Mouse (Mus musculus) neutrophil, adult 5-6 weeks (primary cell): ENCODE measurements at regions not wholly inside any gene's neighbourhood (a gene's known extent, or its start where the extent isn't known, plus 50 kb on each side); places are given as distances from the start of the nearest gene placed in this dataset.

ENCODE experiments used
- ATAC-seq: fragments of 151-379, 151-347 bp; 2 replicates; pipeline ENCODE4 v1.8.0; 2017; ENCODE audit warnings: mild to moderate bottlenecking, moderate TSS enrichment; ENCODE audit not compliant: insufficient number of reproducible peaks, poor library complexity, low FRiP score, severe bottlenecking; ENCODE audit errors: extremely low read depth

DNA sequence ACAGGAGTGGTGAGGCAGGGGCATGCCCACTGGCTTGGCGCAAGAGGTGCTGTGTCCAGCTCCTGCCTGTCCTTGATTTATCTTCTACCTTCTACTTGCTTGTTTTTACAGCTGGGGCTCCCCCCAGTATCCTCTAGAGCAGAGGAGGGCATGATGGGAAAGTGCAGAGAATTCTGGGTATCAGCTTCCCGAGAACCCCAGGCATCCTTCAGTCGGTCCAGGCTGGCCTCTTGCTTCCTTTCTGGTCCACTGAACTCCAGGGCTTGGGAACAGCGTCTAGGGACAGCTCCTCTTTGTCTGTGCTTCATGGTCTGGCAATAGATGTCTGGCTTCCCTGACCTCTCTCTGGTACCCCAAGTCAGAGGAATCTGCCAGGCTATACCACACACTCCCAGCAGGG lies 247.9 kb downstream of the Tle3 start:
- ATAC-seq: no peak

DNA sequence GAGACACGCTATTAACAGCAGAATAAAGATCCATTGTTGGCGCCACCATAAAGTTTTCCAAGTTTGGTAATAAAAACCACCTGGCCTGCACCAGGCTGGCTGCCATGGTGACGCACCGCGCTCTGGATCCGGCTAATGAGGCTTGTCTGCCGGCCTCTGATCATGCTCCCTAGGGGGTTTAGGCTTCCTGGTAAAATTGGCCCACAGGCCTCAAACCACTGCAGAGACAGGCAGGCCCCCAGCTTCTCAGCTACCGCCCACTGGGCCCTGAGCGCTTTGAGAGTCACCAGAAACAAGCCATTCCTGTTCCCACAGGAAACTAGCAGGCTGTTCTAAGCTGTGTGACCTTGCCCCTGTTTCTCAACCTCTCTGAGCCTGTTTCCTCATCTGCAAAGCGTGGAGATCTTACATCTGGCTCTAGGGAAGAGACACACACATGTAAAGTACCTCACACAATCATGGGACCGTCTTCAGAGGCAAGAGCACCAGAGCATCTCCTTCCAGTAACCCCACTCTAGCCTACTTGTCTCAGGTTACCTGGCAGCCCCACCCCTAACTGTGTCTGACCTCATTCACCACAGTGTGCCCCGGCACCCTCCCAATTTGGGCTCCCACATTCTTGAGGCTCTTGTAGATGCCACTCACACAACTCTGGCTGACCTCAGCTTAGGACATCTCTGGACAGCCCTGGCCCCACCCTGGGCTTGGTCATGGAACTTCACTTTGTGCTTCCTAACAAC lies 246.5 kb downstream of the Tle3 start:
- no peak for ATAC-seq

DNA sequence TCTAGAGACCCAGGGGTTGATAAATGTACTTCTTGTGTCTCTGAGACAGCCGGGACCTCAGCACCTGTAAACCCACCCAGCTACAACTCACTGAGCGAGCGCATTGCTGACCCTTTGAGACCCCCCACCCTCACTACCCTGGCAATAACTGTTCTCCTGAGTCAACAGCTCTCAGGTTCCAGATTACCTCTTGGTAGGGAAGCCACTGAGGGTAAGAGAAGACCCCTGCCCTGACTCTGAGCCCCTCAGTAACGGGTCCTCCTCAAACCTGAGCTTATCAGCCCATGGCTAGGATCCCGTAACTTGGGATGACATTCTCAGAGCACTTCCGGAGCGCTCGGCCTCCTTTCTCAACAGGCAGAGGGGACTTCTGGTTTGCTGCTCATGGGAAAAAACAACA lies 245.8 kb downstream of the Tle3 start:
- no peak for ATAC-seq

DNA sequence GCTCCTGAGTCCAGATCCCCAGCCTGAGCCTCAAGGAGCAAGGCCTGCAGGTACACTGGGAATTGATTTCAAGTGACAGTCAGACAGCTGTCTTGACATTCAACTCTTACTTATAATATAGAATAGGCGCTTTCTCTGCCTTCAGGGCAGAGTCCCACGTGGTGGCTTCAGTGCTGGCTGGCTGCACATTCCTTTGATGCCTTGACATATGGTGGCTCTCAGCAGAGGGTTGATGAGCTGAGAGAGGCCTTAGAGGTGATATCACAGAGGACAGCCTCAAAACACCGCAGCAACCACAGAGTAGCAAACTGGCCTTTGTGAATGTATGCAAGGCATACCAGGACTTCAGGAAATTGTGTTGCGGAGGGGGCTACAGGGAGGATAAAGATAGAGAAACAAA lies 243.4 kb downstream of the Tle3 start:
- no peak for ATAC-seq

DNA sequence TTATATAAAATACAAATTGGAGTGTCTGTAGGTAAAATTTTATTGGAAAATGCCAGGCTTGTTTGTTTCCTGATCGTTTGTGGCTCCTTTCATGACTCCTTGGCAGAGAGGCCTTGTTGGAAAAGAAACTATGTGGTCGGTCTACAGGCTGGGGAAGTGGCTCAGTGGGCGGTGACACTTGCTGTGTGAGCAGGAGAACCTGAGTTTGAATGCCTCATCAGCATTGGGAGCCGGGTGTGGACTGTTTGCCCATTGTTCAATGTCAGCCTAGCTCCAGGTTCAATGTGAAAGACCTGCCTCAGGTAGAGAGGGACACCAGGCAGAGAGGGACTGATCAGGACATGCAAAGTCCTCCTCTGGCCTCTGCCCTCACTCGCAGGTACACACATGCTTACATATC lies 235.4 kb downstream of the Tle3 start:
- no peak for ATAC-seq

DNA sequence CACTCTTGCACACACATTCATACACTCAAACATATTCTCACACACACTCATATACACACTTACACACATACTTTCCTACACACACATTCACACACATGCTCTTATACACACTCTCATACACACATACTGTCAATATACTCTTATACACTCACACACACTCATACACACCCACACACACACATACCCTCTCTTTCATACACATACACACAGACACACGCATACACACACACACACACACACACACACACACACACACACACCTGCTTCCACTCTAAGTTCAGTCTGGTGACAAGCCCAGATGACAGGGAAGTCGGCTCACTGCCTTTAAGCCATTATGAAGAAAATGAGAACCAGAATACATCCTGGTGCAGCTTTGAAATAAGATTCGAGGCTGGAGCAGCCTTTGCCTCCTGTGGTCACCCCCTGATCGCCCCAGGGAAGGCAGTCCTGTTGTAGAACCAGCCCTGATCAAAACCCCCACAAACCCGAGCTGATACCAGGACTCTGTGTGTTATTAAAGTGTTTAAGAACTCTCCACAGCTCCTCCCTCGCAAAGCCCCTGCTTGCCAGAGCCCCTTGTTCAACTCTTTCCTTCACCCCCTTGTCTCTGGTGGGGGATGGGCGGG lies 230.3 kb downstream of the Tle3 start:
- ATAC-seq: no peak

DNA sequence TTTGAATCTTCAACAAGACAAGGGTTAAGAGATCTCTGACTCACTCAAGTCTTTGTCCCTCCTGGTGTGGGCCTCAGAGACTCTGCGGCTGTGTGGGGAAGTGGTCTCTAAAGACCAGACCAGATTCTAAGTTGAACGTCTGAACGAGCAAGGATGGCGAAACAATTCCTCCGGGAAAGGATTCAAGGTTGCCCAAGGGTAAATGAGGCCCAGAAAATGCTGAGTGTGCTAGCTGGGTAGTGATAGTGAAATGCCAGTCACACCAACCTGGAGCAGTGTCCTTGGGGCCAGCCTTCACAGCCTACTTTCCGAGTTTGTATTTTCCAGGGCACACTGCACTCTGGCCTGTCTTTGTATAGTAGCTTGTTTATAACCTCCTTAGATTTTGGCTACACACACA lies 229.7 kb downstream of the Tle3 start:
- no peak for ATAC-seq

DNA sequence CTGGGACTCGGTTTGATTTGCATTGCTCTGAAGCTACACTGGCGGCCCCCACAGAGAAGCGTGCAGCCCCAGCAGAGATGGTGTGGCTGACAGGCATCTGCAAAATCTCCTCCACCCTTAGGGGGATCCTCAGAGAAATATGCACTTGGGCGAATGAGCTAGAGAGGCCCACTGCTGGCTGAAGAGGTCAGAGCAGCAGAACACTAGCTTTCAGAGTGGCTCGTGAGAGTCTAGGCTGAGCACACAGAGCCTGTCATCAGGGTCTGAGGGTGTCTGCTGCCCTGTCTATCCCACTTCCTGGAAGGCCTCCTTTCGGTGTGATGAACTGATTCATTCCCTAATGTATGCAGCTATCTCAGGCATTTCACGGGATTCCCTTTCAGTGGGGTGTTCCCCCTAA lies 225.1 kb downstream of the Tle3 start:
- no peak for ATAC-seq

DNA sequence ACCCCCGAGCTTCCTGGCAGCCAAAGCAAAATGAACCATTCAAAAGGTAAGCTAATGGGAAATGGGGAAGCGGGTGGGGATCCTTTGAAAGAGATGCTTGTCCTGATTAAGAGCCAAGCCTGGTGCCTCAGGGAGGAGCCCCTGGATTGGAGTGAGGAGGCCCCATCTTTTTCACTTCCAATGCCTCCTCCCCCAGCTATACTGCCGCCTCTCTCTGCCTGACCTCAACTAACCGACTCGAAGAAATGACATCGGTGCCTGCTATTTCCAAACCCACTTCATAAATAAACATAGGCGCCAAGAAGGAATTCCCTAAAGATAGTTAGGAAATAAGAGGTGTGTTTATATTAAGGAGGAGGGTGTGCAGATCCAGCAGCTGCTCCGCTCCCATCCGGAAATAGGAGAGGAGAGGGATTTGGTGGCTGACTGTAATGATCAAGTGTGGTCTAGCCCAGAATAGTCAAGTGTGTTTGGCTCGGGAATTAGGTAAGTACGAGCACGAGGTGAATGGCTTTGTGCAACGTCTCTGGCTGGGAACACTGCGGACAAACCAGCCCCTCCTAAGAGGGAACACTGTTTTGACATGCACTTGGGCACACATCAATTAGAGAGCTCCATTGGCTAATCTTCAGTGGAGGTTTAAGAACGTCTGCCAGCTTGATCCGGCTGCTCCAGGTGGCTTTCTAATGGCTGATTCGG lies 224.4 kb downstream of the Tle3 start:
- ATAC-seq: no peak

DNA sequence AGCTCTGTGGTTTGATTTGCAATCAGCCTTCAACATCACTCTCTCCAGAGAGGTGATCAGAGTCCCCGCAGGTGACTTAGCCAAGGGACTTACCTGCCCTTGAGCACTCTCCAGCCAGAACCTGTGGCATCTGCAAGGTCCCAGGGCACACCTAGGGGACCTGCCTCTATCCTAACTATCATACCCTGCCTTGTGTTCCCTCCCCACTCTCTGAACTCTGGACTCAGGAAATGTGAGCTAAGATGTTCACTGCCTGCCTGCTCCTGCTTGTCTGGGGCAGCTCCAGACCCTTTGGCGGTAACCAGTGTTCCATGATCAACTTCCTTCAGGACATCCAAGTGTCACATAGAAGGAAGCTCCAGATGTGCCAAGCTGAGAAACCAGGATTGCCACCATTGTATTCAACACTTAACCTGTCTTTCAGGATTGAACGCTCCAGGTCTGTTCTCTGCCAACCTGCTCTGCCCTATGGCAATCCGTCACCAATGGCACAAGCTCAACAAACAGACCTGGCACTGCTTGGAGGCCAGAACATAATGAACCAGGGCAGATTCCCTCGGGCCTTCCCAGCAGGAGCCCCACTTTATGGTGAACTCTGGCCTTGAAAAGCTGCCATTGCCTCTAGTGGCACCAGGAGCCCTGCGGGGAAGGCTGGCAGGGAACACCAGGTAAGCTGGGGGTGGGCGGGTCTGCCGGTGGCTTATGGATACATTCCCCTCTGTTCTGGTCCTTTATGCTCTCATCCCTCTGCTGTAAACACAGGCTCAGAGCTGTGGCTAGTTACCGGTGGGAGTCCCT lies 223.2 kb downstream of the Tle3 start:
- ATAC-seq: no peak

DNA sequence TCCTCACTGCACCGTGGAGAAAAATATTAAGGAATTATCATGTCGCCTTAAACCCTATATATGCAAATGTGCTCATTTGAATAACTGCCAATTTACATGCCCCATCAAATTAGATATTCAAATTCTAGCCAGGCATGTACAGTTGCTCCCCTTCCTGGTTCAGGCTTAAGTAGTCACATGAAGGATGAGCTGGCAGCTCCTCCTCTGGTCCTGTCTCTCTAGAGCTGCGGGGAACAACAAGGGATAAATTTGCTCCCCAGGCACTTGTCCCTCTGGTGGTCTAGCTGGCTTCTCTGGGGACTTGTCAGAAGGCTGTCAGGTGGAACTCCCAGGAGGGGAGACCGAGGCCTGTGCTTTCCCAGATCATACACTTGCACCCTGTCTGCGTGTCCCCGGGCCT lies 221.8 kb downstream of the Tle3 start:
- ATAC-seq: no peak

DNA sequence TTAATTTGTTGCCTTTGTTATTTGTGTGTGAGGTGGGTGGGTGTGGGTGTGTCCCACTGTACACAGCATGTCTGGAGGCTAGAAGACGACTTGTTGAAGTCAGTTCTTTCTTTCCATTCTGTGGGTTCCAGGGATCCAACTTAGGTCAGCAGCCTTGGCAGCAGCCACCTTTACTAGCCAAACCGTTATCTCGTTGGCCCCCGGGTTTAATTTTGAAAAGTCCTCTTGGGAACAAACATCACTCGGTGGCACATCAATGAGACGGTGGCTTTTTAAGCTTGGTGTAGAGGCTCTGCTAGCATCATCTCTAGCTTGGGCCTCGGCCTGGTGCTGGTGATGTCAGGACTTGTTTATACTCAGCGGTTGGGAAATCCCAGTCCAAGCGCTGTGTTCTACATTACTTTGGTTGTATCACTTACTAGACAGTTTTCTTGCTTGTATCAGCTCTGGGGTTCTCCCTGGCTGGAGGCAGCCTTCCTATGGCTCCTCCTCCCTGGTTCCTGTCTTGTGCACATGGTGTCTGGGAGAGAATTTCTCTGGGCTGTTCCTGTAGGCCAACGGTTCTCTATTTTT lies 217.6 kb downstream of the Tle3 start:
- no peak for ATAC-seq

DNA sequence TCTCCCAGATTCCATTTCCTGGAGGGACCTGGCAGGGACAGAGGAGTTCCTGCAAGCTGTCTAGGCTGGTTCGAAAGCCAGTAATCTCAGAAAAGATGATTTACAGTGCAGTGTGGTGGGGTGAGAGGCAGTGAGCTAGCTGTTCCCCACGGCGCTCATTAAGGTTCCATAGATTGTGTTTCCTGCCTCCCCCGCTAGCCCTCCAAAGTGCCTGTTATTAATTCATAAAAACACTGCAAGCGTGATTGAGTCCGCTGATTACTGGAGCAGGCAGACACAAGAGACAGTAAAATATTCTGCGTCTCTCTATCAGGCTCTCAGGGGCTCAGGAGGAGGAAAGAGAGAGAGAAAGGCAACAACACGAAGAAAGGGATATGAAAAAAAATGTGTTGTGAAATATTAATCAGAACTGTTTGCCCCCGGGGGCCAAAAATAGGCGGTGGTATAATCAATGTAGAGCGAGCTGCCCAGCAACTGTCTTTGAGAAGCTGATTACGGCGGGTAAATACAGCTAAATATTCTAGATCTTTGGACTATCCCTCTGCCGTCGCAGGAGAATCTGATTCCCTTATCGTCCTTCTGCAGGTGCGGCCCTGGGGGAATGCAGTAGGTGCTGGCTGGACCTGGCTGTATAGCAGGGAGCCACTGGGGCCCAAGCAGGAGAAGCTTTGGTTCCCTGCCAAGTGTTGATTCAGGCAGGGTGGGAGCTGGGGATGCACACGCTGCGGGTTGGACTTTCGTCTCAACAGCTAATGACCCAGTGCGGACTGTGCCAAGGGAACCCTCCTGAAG lies 211.3 kb downstream of the Tle3 start:
- ATAC-seq: no peak

DNA sequence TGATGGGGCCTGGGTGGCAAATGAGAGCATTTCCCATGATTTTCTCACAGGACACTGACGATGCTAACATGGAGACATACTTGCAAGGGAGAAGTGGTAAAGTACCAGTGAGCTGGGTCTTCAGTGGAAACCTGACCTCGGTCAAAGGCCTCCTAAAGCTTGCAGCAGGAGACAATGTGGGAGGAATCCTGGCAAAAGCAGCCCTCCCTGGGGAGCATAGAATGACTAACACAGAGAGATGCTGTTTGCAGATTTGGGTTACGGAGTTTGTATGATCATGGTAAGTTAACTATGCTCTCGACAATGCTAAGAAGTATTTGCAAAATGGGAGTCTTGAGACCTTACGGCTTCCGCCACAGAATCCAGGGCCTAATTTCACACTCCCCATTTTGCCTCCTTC lies 208.9 kb downstream of the Tle3 start:
- ATAC-seq: no peak

DNA sequence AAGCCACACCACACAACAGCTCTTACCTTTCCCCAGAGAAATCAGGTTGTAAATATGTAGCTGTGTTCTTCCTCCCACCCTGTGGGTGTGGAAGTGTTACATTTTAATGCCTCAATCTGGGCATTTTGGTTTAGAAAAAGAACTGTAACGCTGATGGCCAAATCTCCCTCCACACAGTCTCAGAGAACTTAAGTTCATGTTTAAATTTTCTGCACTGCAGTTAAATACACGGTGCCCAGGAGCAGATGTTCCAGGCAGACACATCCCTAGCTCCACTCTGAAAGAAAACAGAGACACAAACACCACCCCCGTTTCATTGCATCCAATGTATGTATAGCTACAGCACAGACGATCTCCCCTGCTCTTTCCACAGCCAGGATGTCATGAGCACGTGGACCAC lies 206.1 kb downstream of the Tle3 start:
- ATAC-seq: no peak

DNA sequence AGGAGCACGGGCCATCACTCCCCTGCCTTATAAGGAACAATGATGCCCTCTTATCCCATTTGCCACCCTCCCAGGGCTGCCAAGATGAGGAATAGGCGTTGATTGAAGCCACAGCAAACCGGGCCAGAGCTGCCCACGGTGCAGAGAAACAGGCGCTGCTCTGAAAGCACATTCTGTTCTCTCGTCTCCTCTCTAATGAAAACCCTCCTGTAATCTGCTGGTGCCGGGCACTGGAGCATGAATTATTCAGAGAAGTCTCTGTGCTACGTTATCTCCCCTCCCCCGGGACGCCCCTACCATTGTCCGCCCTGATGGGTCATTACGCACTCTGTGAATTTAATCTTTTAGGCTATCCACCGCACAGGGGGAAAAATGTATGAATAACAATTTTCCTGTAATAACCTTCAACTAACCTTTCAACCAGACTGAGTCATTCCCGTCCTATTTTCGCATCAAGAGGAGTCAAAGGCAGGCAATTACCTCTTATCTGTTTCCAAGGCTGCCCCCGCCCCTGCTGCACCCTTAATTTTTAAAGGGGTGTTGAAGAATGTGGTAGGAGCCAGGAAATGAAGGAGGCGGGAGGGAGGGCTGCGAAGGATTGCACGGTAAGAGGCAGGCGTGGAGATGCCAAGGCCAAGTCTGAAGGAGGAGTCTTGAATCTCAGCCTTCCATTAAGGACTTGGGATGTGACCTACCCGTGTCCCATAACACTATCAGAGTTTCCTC lies 201.6 kb downstream of the Tle3 start:
- ATAC-seq: no peak

DNA sequence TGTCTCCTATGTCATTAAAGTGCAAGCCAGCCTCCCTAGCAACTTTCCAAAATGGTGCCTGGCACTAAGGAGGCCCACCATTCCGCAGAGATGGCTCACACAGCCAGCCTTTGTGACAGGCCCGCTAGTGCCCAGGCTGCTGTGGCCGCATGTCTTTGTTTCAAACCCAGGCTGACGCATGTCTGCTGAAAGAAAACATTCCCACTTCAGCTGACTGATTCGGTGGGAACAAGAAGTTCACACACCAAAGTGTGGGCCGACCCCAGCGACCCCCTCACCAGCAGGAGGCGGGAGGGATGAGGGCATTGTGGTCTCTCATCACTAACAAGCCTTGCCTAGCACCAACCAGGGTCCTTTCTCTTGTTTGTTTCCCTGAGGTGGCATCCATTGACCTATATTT lies 190.9 kb downstream of the Tle3 start:
- ATAC-seq: no peak

DNA sequence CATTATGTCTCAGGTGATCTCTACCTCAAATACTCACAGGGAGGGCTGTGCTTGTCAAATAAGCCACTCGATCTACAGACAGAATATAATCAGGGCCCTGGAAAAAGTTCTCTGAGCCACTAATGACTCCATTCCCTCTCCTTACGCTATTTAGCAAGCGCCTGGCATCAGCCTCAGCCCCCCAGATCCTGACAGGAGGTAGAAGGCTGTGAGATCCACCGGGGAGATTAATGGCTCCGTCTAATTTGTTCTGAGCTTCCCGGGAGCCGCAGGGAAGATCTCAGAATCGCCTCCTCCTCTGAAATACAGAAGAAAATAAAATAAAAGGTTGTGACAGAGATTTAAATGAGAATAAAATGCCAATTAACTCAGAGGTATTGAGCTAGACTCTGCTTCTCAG lies 189.4 kb downstream of the Tle3 start:
- no peak for ATAC-seq
